Mouse (Mus musculus) testis, adult 2 months (tissue): ENCODE measurements at regions not wholly inside any gene's neighbourhood (a gene's known extent, or its start where the extent isn't known, plus 50 kb on each side); places are given as distances from the start of the nearest gene placed in this dataset.

Source experiments
- H3K27ac ChIP-seq: fragments of 200-500 bp; 2 replicates; pipeline ENCODE4 v1.5.1; 2012; ENCODE audit warnings: low read depth, low read length; ENCODE audit not compliant: control insufficient read depth, insufficient read depth
- H3K27me3 ChIP-seq: fragments of 200-500 bp; 2 replicates; pipeline ENCODE4 v1.6.1; 2012; ENCODE audit warnings: mild to moderate bottlenecking, low read length, moderate library complexity; ENCODE audit not compliant: control insufficient read depth, insufficient read depth
- H3K36me3 ChIP-seq: fragments of 200-500 bp; 2 replicates; pipeline ENCODE4 v1.6.1; 2012; ENCODE audit warnings: mild to moderate bottlenecking, low read length; ENCODE audit not compliant: control insufficient read depth, insufficient read depth
- H3K4me1 ChIP-seq: fragments of 200-500 bp; 2 replicates; pipeline ENCODE4 v1.6.1; 2012; ENCODE audit warnings: low read length; ENCODE audit not compliant: control insufficient read depth, insufficient read depth
- H3K4me3 ChIP-seq: fragments of 200-500 bp; 2 replicates; pipeline ENCODE4 v1.5.1; 2012; ENCODE audit warnings: low read depth, mild to moderate bottlenecking, low read length, moderate library complexity, mixed read lengths; ENCODE audit not compliant: control insufficient read depth
- CTCF ChIP-seq: fragments of 200-500 bp; IDR thresholded peaks from 2 replicates; pipeline ENCODE4 v1.5.1; 2012; ENCODE audit warnings: low read depth, mild to moderate bottlenecking, inconsistent platforms, low read length, moderate library complexity; ENCODE audit not compliant: control insufficient read depth, insufficient read depth, insufficient replicate concordance
- POLR2A ChIP-seq: fragments of 200-500 bp; IDR thresholded peaks from 2 replicates; pipeline ENCODE4 v1.6.1; 2012; ENCODE audit warnings: low read depth, mild to moderate bottlenecking, inconsistent platforms, low read length, moderate library complexity; ENCODE audit not compliant: control insufficient read depth

GRCm38 (mm10) chr9:101677563-101677962 lies 184.1 kb upstream of the 9630041A04Rik start:
- no peaks in the 10 kb centered on the region for H3K4me1 ChIP-seq
- no peaks in the 10 kb centered on the region for H3K27me3 ChIP-seq
- no peak for TF ChIP-seq POLR2A
- TF ChIP-seq CTCF: no peak
- no peak overlapping the region for H3K27ac ChIP-seq
- no peaks in the 10 kb centered on the region for H3K36me3 ChIP-seq
- H3K4me3 ChIP-seq: no peak overlapping the region

- TF ChIP-seq CTCF: no peak
- TF ChIP-seq POLR2A: no peak
- H3K4me1 ChIP-seq: no peaks in the 10 kb centered on the region
- H3K27ac ChIP-seq: no peak overlapping the region
- no peak overlapping the region for H3K4me3 ChIP-seq
- H3K36me3 ChIP-seq: no peaks in the 10 kb centered on the region
- H3K27me3 ChIP-seq: no peaks in the 10 kb centered on the region
These were observed 191.5 kb upstream of the 9630041A04Rik start for GRCm38 (mm10) chr9:101670111-101670510.

- no peak for TF ChIP-seq CTCF
- TF ChIP-seq POLR2A: no peak
- Histone ChIP-seq H3K4me1 (no peaks in the 10 kb centered on the region), H3K27ac (no peak overlapping the region), H3K36me3 (no peaks in the 10 kb centered on the region), H3K4me3 (no peak overlapping the region), H3K27me3 (no peaks in the 10 kb centered on the region)
These were observed 211.8 kb upstream of the 9630041A04Rik start for GRCm38 (mm10) chr9:101649816-101650215.

GRCm38 (mm10) chr9:101641524-101641923 lies 220.1 kb upstream of the 9630041A04Rik start:
- TF ChIP-seq CTCF (no peak), POLR2A (no peak)
- no peak overlapping the region for H3K27ac ChIP-seq
- H3K4me1 ChIP-seq: no peaks in the 10 kb centered on the region
- no peaks in the 10 kb centered on the region for H3K36me3 ChIP-seq
- no peaks in the 10 kb centered on the region for H3K27me3 ChIP-seq
- H3K4me3 ChIP-seq: no peak overlapping the region

- no peak overlapping the region for H3K4me3 ChIP-seq
- H3K27ac ChIP-seq: no peak overlapping the region
- TF ChIP-seq CTCF: no peak
- no peak for TF ChIP-seq POLR2A
- H3K36me3 ChIP-seq: no peaks in the 10 kb centered on the region
- H3K27me3 ChIP-seq: no peaks in the 10 kb centered on the region
- H3K4me1 ChIP-seq: no peaks in the 10 kb centered on the region
These were observed 221.0 kb upstream of the 9630041A04Rik start for GRCm38 (mm10) chr9:101640598-101640997.

GRCm38 (mm10) chr9:101616261-101616660 lies 245.4 kb upstream of the 9630041A04Rik start:
- H3K4me1 ChIP-seq: no peaks in the 10 kb centered on the region
- TF ChIP-seq CTCF: no peak
- TF ChIP-seq POLR2A: no peak
- no peaks in the 10 kb centered on the region for H3K27me3 ChIP-seq
- H3K27ac ChIP-seq: no peak overlapping the region
- no peaks in the 10 kb centered on the region for H3K36me3 ChIP-seq
- H3K4me3 ChIP-seq: no peak overlapping the region

- no peak overlapping the region for H3K27ac ChIP-seq
- no peaks in the 10 kb centered on the region for H3K4me1 ChIP-seq
- no peak for TF ChIP-seq CTCF
- no peak for TF ChIP-seq POLR2A
- H3K4me3 ChIP-seq: no peak overlapping the region
- no peaks in the 10 kb centered on the region for H3K27me3 ChIP-seq
- H3K36me3 ChIP-seq: no peaks in the 10 kb centered on the region
These were observed 246.5 kb upstream of the 9630041A04Rik start for GRCm38 (mm10) chr9:101615176-101615575.

- TF ChIP-seq POLR2A: no peak
- TF ChIP-seq CTCF: no peak
- no peak overlapping the region for H3K4me3 ChIP-seq
- no peaks in the 10 kb centered on the region for H3K27me3 ChIP-seq
- no peaks in the 10 kb centered on the region for H3K36me3 ChIP-seq
- H3K27ac ChIP-seq: no peak overlapping the region
- no peaks in the 10 kb centered on the region for H3K4me1 ChIP-seq
These were observed 247.7 kb upstream of the 9630041A04Rik start for GRCm38 (mm10) chr9:101613933-101614332.
